Mouse (Mus musculus): ENCODE data around the gene Olfr718-ps1.

Gene Olfr718-ps1

DNA sequence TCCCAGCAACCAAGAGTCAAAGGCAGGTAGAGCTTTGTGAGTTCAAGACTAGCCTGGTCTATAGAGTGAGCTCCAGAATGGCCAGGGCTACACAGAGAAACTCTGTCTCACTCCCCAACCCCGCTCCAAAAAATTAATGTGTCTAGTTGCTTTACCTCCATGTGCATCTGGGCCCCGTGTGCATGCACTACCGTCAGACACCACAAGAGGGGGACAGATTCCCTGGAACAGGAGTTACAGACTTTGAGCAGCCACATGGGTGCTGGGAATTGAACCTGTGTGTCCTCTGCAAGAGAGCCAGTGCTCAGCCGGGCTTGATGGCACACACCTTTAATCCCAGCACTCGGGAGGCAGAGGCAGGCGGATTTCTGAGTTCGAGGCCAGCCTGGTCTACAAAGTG, 17.0 kb downstream of the Olfr718-ps1 start:
- in situ Hi-C loops (cut with MboI; ENCODE audit: unreplicated experiment in 2 of 2) = no loop called here

DNA sequence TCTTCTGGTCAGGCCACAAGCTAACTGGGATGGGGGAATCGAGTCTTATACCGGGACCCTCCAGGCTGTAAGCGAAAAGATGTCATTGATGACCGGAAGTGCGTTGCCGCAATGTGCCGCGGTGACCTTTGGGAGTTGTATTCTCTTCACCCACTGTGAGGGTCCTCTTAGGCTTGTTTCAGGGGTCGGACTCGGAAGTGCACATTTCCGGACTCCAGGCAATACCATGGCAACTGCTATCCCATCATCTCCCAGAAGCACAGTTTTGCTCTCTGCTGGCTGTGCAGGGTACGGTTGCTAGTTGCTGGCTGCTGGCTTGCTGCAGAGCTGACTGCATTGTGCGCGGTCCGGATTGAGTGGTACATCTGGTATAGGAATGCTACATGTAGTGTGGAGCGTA, 18.3 kb downstream of the Olfr718-ps1 start:
- in situ Hi-C loops (cut with MboI; ENCODE audit: unreplicated experiment in 2 of 2) = no loop called here

DNA sequence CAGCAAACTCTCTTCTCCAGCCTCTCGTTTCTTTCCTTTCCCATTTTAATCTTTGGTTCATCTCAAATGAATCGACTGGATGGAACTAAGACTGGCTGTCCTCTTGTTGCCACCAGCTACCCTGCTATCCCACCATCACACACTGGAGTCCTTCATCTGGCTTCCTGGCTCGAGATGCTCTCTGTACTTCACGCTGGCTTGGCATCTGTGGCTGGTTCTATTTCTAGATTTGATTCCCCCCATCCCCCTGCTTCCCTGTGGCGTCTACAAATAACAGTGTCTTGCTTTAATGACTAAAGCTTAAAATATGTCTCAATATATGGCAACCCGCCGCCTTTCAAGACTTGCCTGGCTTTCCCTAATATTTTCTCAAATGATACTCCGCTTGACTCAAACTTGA, 19.5 kb downstream of the Olfr718-ps1 start:
- in situ Hi-C loops (cut with MboI; ENCODE audit: unreplicated experiment in 2 of 2) = no loop called here

DNA sequence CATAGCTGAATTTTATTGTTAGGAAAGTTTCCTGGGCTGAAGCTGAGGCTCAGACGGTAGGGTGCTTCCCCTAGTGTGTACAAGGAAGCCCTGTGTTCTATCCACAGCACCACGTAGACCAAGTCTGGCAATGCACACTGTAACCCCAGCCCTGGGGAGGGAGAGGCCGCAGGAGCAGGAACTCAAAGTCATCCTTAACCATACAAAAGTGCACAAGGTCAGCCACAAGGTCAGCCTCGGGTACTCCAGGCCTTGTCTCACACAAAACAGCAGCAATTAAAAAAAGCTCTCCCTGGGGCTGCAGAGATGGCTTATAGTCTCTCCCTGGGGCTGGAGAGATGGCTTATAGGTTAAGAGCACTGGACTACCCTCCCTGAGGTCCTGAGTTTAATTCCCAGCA, 20.5 kb downstream of the Olfr718-ps1 start:
- in situ Hi-C loops (cut with MboI; ENCODE audit: unreplicated experiment in 2 of 2) = no loop called here

DNA sequence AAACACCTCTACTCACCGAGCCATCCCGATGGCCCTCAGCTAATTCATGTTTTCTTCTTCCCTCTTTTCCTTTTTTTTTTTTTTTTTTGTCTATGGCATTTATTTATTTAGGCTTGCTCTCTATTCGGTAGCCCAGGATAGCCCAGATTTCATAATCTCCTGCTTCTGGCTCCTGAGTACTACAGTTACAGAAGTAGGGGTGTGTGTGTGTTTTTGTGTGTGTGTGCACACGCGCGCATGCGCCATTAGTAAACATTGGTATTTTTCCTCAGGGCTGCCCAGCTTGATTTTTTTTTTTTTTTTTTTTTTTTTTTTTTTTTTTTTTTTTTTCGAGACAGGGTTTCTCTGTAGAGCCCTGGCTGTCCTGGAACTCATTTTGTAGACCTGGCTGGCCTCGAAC, 21.3 kb downstream of the Olfr718-ps1 start:
- in situ Hi-C loops (cut with MboI; ENCODE audit: unreplicated experiment in 2 of 2) = no loop called here

DNA sequence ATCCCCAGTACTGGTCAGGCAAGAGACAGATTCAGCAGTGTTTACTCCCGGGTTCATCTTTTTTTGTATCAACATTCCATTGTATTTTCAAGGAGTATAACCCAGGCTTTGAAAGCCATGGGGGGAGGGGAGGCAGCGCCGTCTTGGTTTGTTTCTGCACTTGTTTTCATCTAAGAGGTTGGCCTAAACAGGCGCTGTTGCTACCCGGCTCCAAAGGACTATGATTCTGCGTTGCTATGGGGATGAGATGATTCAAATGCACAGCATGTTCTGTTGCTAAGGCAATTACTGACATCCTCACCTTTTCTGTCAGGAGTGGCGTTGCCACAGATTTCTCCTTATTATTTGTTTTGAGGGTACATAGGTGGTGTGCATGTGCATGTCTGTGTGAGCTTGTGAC, 21.8 kb downstream of the Olfr718-ps1 start:
- in situ Hi-C loops (cut with MboI; ENCODE audit: unreplicated experiment in 2 of 2) = no loop called here

DNA sequence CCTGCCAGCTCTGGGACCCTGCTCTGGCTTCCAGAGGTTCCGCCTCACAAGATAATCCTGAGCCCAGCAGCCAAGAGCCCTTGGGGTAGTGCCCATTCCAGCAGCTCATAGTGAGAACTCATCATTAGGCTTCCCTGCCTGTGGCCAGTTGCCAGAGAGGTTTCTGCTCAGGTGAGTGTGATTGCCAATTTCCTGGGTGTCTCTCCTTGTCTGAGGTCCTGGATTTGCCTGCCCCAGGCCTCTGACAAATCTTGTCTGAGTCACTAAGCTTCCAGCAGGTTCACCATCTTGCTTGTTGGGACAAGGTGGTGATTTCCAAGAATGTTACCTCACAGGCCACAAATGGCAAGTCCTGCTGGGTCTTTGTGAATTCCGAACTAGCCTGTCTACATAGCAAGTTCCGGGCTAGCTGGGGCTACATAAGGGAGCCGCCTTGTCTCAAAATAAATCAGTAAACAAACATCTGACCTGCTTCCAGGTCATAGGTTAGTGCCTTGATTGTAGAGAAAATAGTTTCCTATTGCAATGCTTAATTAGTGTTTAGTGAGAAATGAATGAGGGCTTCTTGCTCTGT, 22.5 kb downstream of the Olfr718-ps1 start:
- in situ Hi-C loops (cut with MboI; ENCODE audit: unreplicated experiment in 2 of 2) = loop anchor here in 1 of 2 experiments (25.0 kb wide), 1 partner anchor 1637 kb away; the partner anchor contains the start of genes Tmem130 and Trrap

DNA sequence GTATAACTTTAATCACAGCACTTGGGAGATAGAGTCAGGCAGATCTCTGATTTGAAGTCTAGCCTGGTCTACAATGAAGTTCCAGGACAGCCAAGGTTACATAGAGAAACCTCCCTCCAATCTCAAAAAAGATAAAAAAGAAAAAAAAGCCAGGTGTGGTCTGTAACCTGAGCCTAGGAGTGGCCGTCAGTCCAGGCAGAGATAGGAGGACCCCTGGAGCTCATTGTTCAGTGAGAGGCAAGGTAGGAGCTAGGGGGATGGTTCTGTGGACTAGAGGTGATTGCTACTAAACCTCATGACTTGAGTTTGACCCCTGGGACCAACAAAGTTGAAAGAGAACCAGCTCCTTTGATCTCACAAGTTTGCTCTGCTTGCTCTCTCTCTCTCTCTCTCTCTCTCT, 24.7 kb downstream of the Olfr718-ps1 start:
- in situ Hi-C loops (cut with MboI; ENCODE audit: unreplicated experiment in 2 of 2) = loop anchor here in 1 of 2 experiments (25.0 kb wide), 1 partner anchor 1640 kb away; the partner anchor contains the start of genes Tmem130 and Trrap

DNA sequence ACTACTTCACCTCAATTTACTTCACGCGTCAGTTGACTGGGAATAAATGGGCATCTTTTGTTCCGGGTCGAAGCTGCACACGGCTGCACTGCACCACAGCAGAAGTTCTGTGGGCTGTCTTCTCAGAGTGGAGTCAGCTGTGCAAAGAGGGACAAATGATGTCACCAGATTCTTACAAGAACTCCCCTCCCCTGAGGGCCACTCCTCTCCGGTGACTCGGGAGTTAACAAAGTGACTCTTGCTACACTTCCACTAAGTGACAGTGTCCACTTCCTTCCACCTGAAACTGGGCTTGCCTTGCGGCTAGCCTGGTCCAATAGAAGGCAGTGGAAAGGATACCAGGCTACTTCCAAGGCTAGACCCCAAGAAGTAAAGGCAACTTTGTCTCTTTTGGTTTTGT, 25.3 kb downstream of the Olfr718-ps1 start:
- in situ Hi-C loops (cut with MboI; ENCODE audit: unreplicated experiment in 2 of 2) = loop anchor here in 1 of 2 experiments (25.0 kb wide), 1 partner anchor 1640 kb away; the partner anchor contains the start of genes Tmem130 and Trrap

DNA sequence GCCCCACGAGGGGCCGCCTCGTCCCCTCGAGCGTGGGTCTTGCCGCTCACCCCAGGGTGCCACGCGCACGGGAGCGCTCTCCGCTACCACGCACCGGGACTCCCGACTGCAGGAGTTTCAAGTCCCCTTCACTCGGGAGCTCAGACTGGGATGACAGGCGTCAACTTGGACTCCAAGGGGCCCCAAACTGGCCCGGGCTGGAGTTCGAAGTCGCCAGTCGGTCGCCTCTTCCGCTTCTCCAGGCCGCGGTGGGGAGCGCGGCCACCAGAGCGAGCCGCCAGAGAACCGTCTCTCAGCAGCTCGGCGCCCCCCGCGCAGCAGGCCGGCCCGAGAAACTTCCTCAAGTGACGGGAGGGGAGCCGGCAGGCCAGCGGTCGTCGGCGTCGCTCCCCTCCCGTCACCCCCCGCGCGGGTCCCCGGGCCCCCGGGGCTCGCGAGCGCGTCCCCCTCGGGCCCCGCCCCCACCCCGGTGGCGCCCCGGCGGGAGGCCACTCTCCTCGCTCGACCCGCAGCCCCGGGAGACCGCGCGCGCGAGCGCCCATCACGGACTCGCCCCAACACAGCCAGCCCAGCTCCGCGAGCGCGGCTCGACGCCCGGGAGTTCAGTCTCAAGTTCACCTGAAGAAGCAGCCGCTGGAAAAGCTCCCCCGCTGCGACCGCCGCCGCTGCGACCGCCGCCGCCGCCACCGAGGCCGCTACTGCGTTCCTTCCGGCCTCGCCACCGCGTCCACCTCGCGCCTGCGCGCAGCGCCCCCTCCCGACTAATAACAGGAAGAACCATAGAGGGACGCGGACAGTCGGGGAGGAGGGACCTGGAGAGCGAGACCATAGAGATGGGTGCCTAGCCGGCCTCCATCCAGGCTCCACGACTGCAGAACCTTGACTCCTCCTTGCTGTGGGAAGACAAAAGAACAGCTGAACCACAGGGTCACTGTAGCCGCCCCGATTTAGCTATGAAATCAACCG, 34.8 kb downstream of the Olfr718-ps1 start, which contains the start of gene Rnf216:
Gene Rnf216, minus strand, starts transcription at position 714 of the 966 bp plus-strand sequence.
- in situ Hi-C loops (cut with MboI; ENCODE audit: unreplicated experiment in 2 of 2) = loop anchor here (10.0 to 25.0 kb wide), 2 partner anchors 1650 to 1652 kb away; partner anchors contain the start of genes Tmem130 (in 2 of the 2) and Trrap (in 2 of the 2)

DNA sequence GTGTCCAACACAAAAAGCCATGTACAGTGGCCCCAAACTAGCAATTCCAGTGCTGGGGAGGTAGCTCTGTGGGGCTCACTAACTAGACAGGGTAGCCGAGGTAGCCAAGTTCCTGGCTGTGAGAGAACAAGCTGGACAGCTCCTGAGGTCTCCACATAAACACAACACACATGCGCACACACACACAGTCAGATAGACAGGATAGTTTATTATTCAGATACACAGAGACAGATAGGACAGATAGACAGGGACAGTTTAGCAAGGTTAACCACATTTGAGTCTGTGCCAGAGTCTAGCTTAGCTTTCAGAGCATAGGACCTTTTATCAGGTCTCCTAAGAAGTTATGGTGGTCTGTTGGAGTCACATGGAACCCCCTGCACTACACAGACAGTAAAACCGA, 40.5 kb downstream of the Olfr718-ps1 start:
- in situ Hi-C loops (cut with MboI; ENCODE audit: unreplicated experiment in 2 of 2) = loop anchor here in 1 of 2 experiments (25.0 kb wide), 1 partner anchor 1655 kb away; the partner anchor contains the start of genes Tmem130 and Trrap

DNA sequence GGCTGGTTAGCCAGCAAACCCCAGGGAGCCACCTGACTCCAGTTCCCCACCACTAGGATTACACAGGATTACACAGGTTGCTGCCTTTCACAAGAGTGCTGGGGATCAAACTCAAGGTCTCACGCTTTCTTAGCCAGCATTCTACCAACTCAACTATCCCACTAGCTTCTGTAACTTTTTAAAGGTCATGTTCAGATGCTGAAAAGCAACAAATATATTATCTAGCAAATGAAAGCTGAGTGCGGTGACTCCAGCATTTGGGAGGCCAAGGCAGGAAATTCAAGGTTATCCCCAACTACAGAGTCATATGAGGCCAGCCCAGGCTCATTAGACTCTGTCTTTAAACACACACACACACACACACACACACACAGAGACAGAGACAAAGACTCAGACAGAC, 44.1 kb downstream of the Olfr718-ps1 start:
- in situ Hi-C loops (cut with MboI; ENCODE audit: unreplicated experiment in 2 of 2) = loop anchor here in 1 of 2 experiments (25.0 kb wide), 1 partner anchor 1659 kb away; the partner anchor contains the start of genes Tmem130 and Trrap

DNA sequence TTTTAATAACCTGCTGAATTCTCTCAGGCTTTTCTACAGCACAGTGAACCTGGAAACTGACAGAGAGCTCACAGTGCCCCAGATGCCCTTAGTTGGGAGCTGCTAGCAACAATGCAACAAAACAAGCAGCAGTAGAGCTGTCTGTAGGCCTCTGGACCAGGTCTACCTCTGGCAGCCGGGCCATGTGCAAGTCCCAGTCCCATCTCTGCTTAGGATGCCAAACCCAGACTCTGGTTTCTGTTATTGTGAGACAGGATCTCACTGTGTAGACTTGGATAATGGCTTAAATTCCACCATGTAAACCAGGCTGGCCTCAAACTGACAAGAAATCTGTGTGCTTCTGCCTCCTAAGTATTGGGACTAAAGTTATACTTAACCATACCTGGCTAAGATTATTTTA, 45.8 kb downstream of the Olfr718-ps1 start:
- in situ Hi-C loops (cut with MboI; ENCODE audit: unreplicated experiment in 2 of 2) = loop anchor here in 1 of 2 experiments (25.0 kb wide), 1 partner anchor 1661 kb away; the partner anchor contains the start of genes Tmem130 and Trrap

DNA sequence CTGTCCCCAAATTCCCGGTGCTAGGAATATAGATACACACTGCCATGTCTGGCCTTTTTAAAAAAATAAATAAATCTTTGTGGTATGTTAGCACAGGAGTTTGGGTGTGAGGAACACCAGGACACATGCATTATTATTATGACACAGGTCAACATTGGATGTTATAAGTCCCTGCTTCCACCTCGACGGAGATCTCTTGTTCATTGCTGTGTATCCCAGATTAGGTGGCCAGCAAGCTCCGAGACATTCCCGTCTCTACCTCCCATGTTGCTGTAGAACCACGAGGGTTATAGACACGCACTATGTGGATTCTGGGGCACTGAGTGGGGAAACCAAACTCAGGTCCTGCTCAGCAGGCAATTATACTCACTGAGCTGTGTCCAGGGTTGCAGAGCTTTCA, 52.1 kb downstream of the Olfr718-ps1 start:
- in situ Hi-C loops (cut with MboI; ENCODE audit: unreplicated experiment in 2 of 2) = no loop called here

DNA sequence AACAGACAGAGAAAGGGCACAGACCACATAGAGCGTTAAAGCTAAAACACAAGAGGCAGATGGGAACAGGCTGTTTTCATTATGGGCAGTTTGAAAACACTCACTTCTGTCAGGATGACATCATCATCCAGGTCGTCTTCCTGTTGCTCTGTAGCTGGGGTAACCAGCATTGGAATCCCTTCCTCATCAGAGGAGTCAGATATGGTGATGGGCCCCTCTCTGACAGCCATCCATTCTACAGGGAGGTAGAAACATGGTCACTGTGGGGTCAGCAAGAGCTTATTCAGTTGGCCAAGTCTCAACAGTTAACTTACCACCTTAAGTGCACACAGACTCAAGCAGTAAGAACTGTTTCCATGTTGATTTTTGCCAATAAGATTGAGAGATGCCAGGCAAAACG, 54.5 kb downstream of the Olfr718-ps1 start:
- in situ Hi-C loops (cut with MboI; ENCODE audit: unreplicated experiment in 2 of 2) = no loop called here

DNA sequence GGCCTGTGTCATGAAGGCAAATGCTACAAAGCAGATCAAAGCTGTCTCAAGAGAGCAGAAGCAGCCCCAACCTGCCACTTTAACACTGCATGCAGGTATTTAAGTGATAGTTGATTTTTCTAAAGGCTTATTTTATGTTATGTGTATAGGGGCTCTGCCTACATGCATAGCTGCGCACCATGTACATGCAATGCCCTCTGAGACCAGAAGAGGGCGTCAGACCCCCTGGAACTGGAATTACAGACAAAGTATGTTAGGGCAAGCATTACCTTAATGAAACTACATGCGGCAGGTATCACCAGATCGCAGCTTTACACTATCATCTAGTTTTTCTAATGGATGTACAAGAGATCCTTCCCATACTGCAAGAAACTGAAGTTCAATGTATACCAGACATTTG, 62.5 kb downstream of the Olfr718-ps1 start:
- in situ Hi-C loops (cut with MboI; ENCODE audit: unreplicated experiment in 2 of 2) = no loop called here

Data from v-Abl transformed pro-B cells (cell line).